Mouse (Mus musculus) hindbrain, embryonic 15.5 days (tissue): ENCODE data around the gene Atox1. TPM values are rescaled to one million over a fixed set of nuclear protein-coding genes. Genes with fewer than 3 reads are reported as not detected.

ENCODE experiments used
- ATAC-seq: fragments of 200-750 bp; cut with Nextera tagmentation; 2 replicates; pipeline ENCODE4 v1.8.0; 2017; ENCODE audit warnings: low read depth, moderate number of reproducible peaks, moderate TSS enrichment; ENCODE audit not compliant: low FRiP score
- H3K27ac ChIP-seq: fragments of 300-500 bp; sonication (generic); replicated peaks from 2 replicates; pipeline ENCODE4 v1.5.1; 2015; ENCODE audit warnings: mild to moderate bottlenecking, inconsistent platforms
- H3K27me3 ChIP-seq: fragments of 300-500 bp; sonication (generic); 2 replicates; pipeline ENCODE4 v1.6.1; 2015; ENCODE audit warnings: control low read depth, inconsistent platforms
- H3K36me3 ChIP-seq: fragments of 300-500 bp; sonication (generic); 2 replicates; pipeline ENCODE4 v1.6.1; 2015; ENCODE audit warnings: control low read depth, inconsistent platforms
- H3K4me1 ChIP-seq: fragments of 300-500 bp; sonication (generic); replicated peaks from 2 replicates; pipeline ENCODE4 v1.6.1; 2015; ENCODE audit warnings: control low read depth, inconsistent platforms
- H3K4me2 ChIP-seq: fragments of 300-500 bp; sonication (generic); 2 replicates; pipeline ENCODE4 v1.6.1; 2015; ENCODE audit warnings: moderate library complexity, mild to moderate bottlenecking, inconsistent platforms
- H3K4me3 ChIP-seq: fragments of 300-500 bp; sonication (generic); 2 replicates; pipeline ENCODE4 v1.5.1; 2015; ENCODE audit warnings: mild to moderate bottlenecking, inconsistent platforms
- H3K9ac ChIP-seq: fragments of 300-500 bp; sonication (generic); 2 replicates; pipeline ENCODE4 v1.6.1; 2015; ENCODE audit warnings: inconsistent platforms
- H3K9me3 ChIP-seq: fragments of 300-500 bp; sonication (generic); 2 replicates; pipeline ENCODE4 v1.6.1; 2016; ENCODE audit warnings: control low read depth, inconsistent platforms
- WGBS: fragments of 180-500 bp; shearing (Covaris S2); methylation state at CpG from one replicate; pipeline ENCODE4 v1.1.7; 2015; 5-methylcytosine and 5-hydroxymethylcytosine counted together
- microRNA-seq: library from miRNA; unstranded; fragments of <30 nt; microRNA quantifications from one replicate; pipeline ENCODE4, GENCODE M21; 2016
- polyA plus RNA-seq: library from polyadenylated mRNA; unstranded; fragments of >200 nt; fragmentation: Nextera tagmentation; extraction: Ambion mirVana; gene quantifications from 2 replicates; pipeline ENCODE4 v1.2.1, GENCODE M21; 2015

Atox1 gene
- polyA plus RNA-seq, 1 experiment from 2014 or later = 275 TPM

- 73% methylated on average over 3 of the region's 3 CpGs for WGBS
Observed at GRCm38 (mm10) chr11:55410502-55410901, 50.5 kb downstream of the Atox1 start.

DNA sequence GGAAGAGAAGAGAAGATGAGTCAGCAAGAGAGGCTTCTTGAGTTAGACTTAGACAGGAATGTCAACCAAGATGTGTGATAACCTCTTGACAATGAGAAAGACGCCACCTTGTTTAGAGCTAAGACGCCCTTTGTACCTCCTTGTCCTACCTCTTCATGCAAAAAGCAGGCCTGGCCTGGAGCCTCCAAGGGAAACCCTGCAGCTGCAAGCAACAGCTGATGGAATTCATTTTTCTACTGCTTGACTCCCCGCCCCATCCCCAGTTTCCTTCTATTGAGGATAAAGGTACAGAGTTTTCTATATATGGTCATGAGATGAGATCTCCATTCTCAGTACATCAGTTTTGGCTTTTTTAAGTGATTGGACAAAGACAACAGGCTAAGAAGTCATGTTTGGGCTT is 51.0 kb downstream of the Atox1 start:
- Histone ChIP-seq H3K36me3 (no peaks in the 10 kb centered on the region), H3K9ac (no peak overlapping the region), H3K4me2 (no peak overlapping the region), H3K27ac (no peak overlapping the region), H3K9me3 (no peaks in the 10 kb centered on the region), H3K4me3 (no peak overlapping the region), H3K4me1 (0 out of 2 replicates have a peak, but pooled peaks cover 4% of the 10 kb centered on the region), H3K27me3 (no peaks in the 10 kb centered on the region)
- 97% methylated on average over 3 of the region's 3 CpGs for WGBS
- no peak for ATAC-seq

More at GRCm38 (mm10) chr11:55410502-55410901, 50.5 kb downstream of the Atox1 start:
- Histone ChIP-seq H3K4me3 (no peak overlapping the region), H3K9ac (no peak overlapping the region), H3K27me3 (no peaks in the 10 kb centered on the region), H3K36me3 (no peaks in the 10 kb centered on the region), H3K4me2 (no peak overlapping the region), H3K27ac (no peak overlapping the region), H3K4me1 (0 out of 2 replicates have a peak, but pooled peaks cover 4% of the 10 kb centered on the region), H3K9me3 (no peaks in the 10 kb centered on the region)
- no peak for ATAC-seq

GRCm38 (mm10) chr11:55407133-55407532 is 53.9 kb downstream of the Atox1 start:
- Histone ChIP-seq H3K36me3 (no peaks in the 10 kb centered on the region), H3K4me3 (no peak overlapping the region), H3K27me3 (no peaks in the 10 kb centered on the region), H3K9me3 (no peaks in the 10 kb centered on the region), H3K4me1 (0 out of 2 replicates have a peak, but pooled peaks cover 2% of the 10 kb centered on the region), H3K27ac (no peak overlapping the region), H3K9ac (no peak overlapping the region), H3K4me2 (no peak overlapping the region)
- 95% methylated on average over 4 of the region's 4 CpGs for WGBS
- no peak for ATAC-seq

DNA sequence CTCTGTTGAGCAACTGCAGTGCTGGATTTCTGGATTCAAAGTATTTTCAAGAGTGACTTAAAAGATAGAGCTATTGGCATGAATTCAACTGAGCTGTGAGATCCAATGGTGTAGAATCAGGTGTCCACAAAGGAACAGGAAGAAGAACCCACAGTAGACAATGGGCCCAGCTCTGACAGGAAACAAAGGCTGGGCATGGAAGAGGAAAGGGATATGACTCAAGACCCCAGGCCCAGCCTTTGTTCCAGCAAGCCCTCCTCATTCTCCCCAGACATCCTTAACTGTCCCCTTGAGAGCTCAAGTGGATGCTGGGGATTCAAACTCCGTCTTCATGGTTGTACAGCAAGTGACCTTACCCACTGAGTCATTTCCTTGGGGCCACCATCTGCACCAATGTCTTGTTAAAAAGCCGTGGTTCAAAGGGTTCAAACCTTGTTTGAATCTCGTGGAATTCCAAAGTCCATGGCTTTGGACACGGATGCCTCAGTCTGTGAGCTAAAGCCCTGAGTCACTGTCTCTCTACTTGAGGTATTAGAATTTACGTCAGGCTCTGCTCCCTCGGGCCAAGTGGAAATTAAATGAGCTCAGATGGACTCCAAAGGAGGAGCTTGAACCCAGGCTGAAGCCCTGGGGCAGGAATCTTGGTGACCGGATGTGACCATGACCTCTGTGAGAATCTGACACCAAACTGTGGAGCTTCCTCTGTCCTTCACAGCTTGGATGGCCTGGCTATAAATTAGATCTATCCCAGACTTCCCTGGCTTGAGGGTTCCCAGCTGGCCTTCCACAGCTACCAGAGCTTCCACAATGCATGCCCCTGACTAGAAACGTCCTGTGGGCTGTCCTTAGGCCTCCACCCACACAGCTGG is 55.2 kb downstream of the Atox1 start:
- ATAC-seq = no peak
- 73% methylated on average over 8 of the region's 8 CpGs for WGBS
- Histone ChIP-seq H3K4me1 (no peaks in the 10 kb centered on the region), H3K27ac (no peak overlapping the region), H3K9ac (no peak overlapping the region), H3K4me3 (no peak overlapping the region), H3K27me3 (no peaks in the 10 kb centered on the region), H3K4me2 (no peak overlapping the region), H3K36me3 (no peaks in the 10 kb centered on the region), H3K9me3 (no peaks in the 10 kb centered on the region)

DNA sequence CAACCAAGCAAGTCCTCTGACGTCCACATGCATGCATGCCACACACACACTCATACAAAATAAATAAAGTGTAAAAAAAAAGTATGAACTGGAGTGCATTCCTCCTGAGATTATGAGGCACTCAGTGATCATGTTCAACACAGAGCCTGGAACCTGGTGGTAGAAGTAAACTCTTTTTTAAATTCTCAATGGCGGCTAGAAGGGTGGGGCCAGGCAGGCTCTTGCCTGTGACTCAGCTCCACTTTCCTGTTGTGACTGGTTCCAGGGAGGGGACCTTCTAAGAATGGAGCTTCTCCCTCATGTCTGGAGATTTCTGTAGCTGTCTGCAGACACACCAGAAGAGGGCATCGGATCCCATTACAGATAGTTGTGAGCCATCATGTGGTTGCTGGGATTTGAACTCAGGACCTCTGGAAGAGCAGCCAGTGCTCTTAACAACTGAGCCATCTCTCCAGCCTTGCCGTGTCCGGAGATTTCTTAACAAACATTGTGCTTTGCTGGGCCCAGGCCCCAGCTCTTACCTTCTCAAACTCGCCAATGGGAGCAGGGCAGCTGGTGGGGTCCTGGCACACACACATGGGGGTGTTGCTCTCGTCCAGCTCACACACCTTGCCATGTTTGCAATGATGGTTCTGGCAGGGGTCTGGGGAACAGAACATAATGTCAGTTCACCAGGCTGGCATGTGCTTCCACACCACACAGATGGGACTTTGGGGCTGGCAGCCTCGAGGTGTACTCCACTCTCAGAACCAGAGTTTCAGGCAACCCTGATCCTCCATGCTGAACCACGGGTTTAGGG is 56.2 kb downstream of the Atox1 start:
- Histone ChIP-seq H3K27ac (no peak overlapping the region), H3K4me1 (no peaks in the 10 kb centered on the region), H3K9me3 (no peaks in the 10 kb centered on the region), H3K4me2 (no peak overlapping the region), H3K9ac (no peak overlapping the region), H3K4me3 (no peak overlapping the region), H3K36me3 (no peaks in the 10 kb centered on the region), H3K27me3 (no peaks in the 10 kb centered on the region)
- 91% methylated on average over 9 of the region's 9 CpGs for WGBS
- no peak for ATAC-seq

- Histone ChIP-seq H3K9ac (no peak overlapping the region), H3K4me1 (no peaks in the 10 kb centered on the region), H3K4me2 (no peak overlapping the region), H3K4me3 (no peak overlapping the region), H3K27me3 (no peaks in the 10 kb centered on the region), H3K9me3 (no peaks in the 10 kb centered on the region), H3K27ac (no peak overlapping the region), H3K36me3 (no peaks in the 10 kb centered on the region)
- no peak for ATAC-seq
- WGBS = 100% methylated on average over 2 of the region's 2 CpGs
Observed at GRCm38 (mm10) chr11:55400863-55401262, 60.2 kb downstream of the Atox1 start.

GRCm38 (mm10) chr11:55398371-55398770 is 62.7 kb downstream of the Atox1 start:
- H3K27me3 ChIP-seq = no peaks in the 10 kb centered on the region
- H3K4me1 ChIP-seq = no peaks in the 10 kb centered on the region
- no peak overlapping the region for H3K4me2 ChIP-seq
- no peaks in the 10 kb centered on the region for H3K36me3 ChIP-seq
- no peaks in the 10 kb centered on the region for H3K9me3 ChIP-seq
- ATAC-seq = no peak
- WGBS = 96% methylated on average over 8 of the region's 8 CpGs
- H3K9ac ChIP-seq = no peak overlapping the region
- no peak overlapping the region for H3K27ac ChIP-seq
- H3K4me3 ChIP-seq = no peak overlapping the region

DNA sequence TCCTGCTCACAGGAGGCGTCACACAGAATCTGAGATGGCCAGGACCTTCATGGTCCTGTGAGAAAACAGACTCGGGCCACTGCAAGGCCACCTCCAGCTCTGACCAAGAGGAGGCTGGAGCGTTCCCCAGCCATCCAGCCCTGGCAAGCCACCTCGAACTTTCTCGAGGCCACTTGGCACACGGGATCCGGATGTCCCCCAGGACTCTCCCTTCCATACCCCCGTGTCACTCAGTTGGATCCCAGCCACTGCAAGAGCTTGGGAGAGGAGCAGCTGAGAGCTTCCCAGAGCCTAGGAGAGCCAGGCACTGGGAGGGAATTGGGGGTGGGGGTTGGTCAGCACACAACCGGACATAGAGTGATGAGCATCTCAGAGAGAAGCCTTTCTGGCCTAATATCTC is 63.6 kb downstream of the Atox1 start:
- Histone ChIP-seq H3K9ac (no peak overlapping the region), H3K27me3 (no peaks in the 10 kb centered on the region), H3K4me2 (no peak overlapping the region), H3K4me3 (no peak overlapping the region), H3K4me1 (no peaks in the 10 kb centered on the region), H3K36me3 (no peaks in the 10 kb centered on the region), H3K9me3 (no peaks in the 10 kb centered on the region), H3K27ac (no peak overlapping the region)
- no peak for ATAC-seq
- 87% methylated on average over 9 of the region's 9 CpGs for whole genome bisulfite sequencing

DNA sequence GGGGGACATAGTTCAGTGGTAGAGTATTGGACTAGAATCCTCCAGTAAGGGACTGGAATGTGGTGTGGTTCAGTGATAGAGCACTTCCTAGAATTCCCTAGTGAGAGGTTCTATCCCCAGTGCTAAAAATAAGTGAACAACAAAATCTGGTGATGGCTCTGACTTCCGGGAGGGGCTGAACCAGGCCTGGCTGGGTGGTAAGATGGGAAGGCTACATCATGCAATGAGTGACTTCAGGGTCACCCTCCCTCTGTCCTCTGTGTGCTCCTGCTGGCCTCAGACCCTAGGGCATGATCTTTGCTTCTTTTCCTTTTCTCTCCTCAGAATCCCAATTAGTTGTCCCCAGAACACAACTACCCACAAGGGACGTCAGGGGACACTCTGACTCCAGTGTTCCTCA is 64.0 kb downstream of the Atox1 start:
- WGBS = 86% methylated on average over 2 of the region's 2 CpGs
- Histone ChIP-seq H3K36me3 (no peaks in the 10 kb centered on the region), H3K4me3 (no peak overlapping the region), H3K27ac (no peak overlapping the region), H3K9me3 (no peaks in the 10 kb centered on the region), H3K4me1 (no peaks in the 10 kb centered on the region), H3K9ac (no peak overlapping the region), H3K27me3 (no peaks in the 10 kb centered on the region), H3K4me2 (no peak overlapping the region)
- ATAC-seq = no peak

Small RNA genes within 50 kb of the gene (microRNA-seq; reads per million reads assigned to microRNA genes)
- not detected for gene Mir7652

Other genes with a start within 250 kb of the Atox1 start
- gene Fat2, start 124.7 kb downstream of the Atox1 start, polyA plus RNA-seq = 0.25 and 0.40 TPM in 2 replicates
- 578 and 599 TPM in 2 replicates for gene Sparc, start 38.1 kb downstream of the Atox1 start, polyA plus RNA-seq
- gene G3bp1, start 8.4 kb upstream of the Atox1 start, polyA plus RNA-seq = 100 TPM in 2 replicates
- 1.9 and 2.2 TPM in 2 replicates for gene Glra1, start 147.0 kb upstream of the Atox1 start, polyA plus RNA-seq